Mouse (Mus musculus): ENCODE results near the gene Vmn2r62. TPM values are rescaled to one million over a fixed set of nuclear protein-coding genes. Genes with fewer than 3 reads are reported as not detected.
"Not testable (repeated sequence)": the region's sequence is repeated elsewhere in the genome, so short reads cannot be mapped to it uniquely, and the experiment has no call there.

Gene Vmn2r62
- not detected in 2 replicates for polyA plus RNA-seq (2016; fragmentation: Nextera tagmentation; extraction: Ambion mirVana)

- H3K9ac ChIP-seq; ATAC-seq (ENCODE audit: low FRiP score); H3K9me3 ChIP-seq (replicated peaks); H3K4me3 ChIP-seq; H3K4me2 ChIP-seq (replicated peaks); H3K27ac ChIP-seq; H3K4me1 ChIP-seq; H3K27me3 ChIP-seq; H3K36me3 ChIP-seq: not testable (repeated sequence)
- WGBS: no CpG with 5 or more reads among the region's 1 CpGs
These were observed at the start of gene Vmn2r62 for GRCm38 (mm10) chr7:42793425-42793824. Gene Vmn2r62 (minus strand): TSS chr7:42793525.

GRCm38 (mm10) chr7:42838366-42838765, 45.0 kb upstream of the Vmn2r62 start:
- H3K9me3 ChIP-seq (replicated peaks); H3K4me3 ChIP-seq; H3K4me2 ChIP-seq (replicated peaks); H3K27me3 ChIP-seq; H3K9ac ChIP-seq; H3K36me3 ChIP-seq; H3K27ac ChIP-seq; H3K4me1 ChIP-seq; ATAC-seq (ENCODE audit: low FRiP score): not testable (repeated sequence)

- peaks cover 9% of the 10 kb centered on the region for H3K9me3 ChIP-seq (replicated peaks)
- H3K27me3 ChIP-seq: no peaks in the 10 kb centered on the region
- 76% methylated on average over 3 of the region's 3 CpGs for WGBS
- no peaks in the 10 kb centered on the region for H3K36me3 ChIP-seq
- ATAC-seq (ENCODE audit: low FRiP score): no peak
- no peak overlapping the region for H3K27ac ChIP-seq
- H3K4me2 ChIP-seq (replicated peaks): no peak overlapping the region
- no peak overlapping the region for H3K9ac ChIP-seq
- H3K4me1 ChIP-seq: no peaks in the 10 kb centered on the region
- H3K4me3 ChIP-seq: no peak overlapping the region
These were observed 38.9 kb upstream of the Vmn2r62 start for GRCm38 (mm10) chr7:42832221-42832620.

GRCm38 (mm10) chr7:42749836-42750235, 43.5 kb downstream of the Vmn2r62 start:
- Histone ChIP-seq H3K27me3 (no peaks in the 10 kb centered on the region), H3K4me3 (no peak overlapping the region), H3K9me3 (replicated peaks) (peaks cover 7% of the 10 kb centered on the region), H3K4me2 (replicated peaks) (no peak overlapping the region), H3K9ac (no peak overlapping the region), H3K4me1 (no peaks in the 10 kb centered on the region), H3K36me3 (no peaks in the 10 kb centered on the region), H3K27ac (no peak overlapping the region)
- ATAC-seq (ENCODE audit: low FRiP score): no peak
- WGBS: 42% methylated on average over 20 of the region's 20 CpGs

- Histone ChIP-seq H3K27ac (no peak overlapping the region), H3K9ac (no peak overlapping the region), H3K4me2 (replicated peaks) (no peak overlapping the region), H3K36me3 (no peaks in the 10 kb centered on the region), H3K27me3 (no peaks in the 10 kb centered on the region), H3K4me1 (no peaks in the 10 kb centered on the region), H3K9me3 (replicated peaks) (peaks cover 25% of the 10 kb centered on the region), H3K4me3 (no peak overlapping the region)
- ATAC-seq (ENCODE audit: low FRiP score): no peak
- 88% methylated on average over 10 of the region's 10 CpGs for WGBS
These were observed 54.7 kb downstream of the Vmn2r62 start for GRCm38 (mm10) chr7:42738536-42739210.

GRCm38 (mm10) chr7:42726917-42727316, 66.4 kb downstream of the Vmn2r62 start, which contains the start of gene Gm17067:
Gene Gm17067 (minus strand): TSS chr7:42727017.
- not testable (repeated sequence) for H3K27me3 ChIP-seq; H3K9me3 ChIP-seq (replicated peaks); H3K4me1 ChIP-seq; ATAC-seq (ENCODE audit: low FRiP score); H3K4me3 ChIP-seq; H3K27ac ChIP-seq; H3K4me2 ChIP-seq (replicated peaks); H3K9ac ChIP-seq; H3K36me3 ChIP-seq
- 89% methylated on average over 4 of the region's 4 CpGs for WGBS

Other genes starting within 250 kb of the Vmn2r62 start
- gene Gm21028, start 214.9 kb downstream of the Vmn2r62 start, polyA plus RNA-seq (2016; fragmentation: Nextera tagmentation; extraction: Ambion mirVana): not detected in 2 replicates
- 0.83 and 1.6 TPM in 2 replicates for gene Zfp977, start 201.0 kb downstream of the Vmn2r62 start, polyA plus RNA-seq (2016; fragmentation: Nextera tagmentation; extraction: Ambion mirVana)
- 3.4 and 3.7 TPM in 2 replicates for gene Zfp976, start 150.9 kb downstream of the Vmn2r62 start, polyA plus RNA-seq (2016; fragmentation: Nextera tagmentation; extraction: Ambion mirVana)
- gene Zfp975, start 100.8 kb downstream of the Vmn2r62 start, polyA plus RNA-seq (2016; fragmentation: Nextera tagmentation; extraction: Ambion mirVana): 8.2 and 8.6 TPM in 2 replicates
- not detected in 2 replicates for gene Gm17067, start 66.5 kb downstream of the Vmn2r62 start, polyA plus RNA-seq (2016; fragmentation: Nextera tagmentation; extraction: Ambion mirVana)
- gene Gm2381, start 73.7 kb upstream of the Vmn2r62 start, polyA plus RNA-seq (2016; fragmentation: Nextera tagmentation; extraction: Ambion mirVana): not detected in 2 replicates
- not detected in 2 replicates for gene Vmn2r63, start 140.3 kb upstream of the Vmn2r62 start, polyA plus RNA-seq (2016; fragmentation: Nextera tagmentation; extraction: Ambion mirVana)
- gene Gm9268, start 225.2 kb upstream of the Vmn2r62 start, polyA plus RNA-seq (2016; fragmentation: Nextera tagmentation; extraction: Ambion mirVana): not detected in 2 replicates